Mouse (Mus musculus) C2C12 (cell line): ENCODE measurements around the gene Cog1.

ENCODE experiments used
- CEBPB ChIP-seq: IDR thresholded peaks from one replicate; pipeline ENCODE4 v1.6.1; 2011; ENCODE audit warnings: low read depth, mild to moderate bottlenecking, control low read depth, moderate library complexity
- CTCF ChIP-seq: IDR thresholded peaks from one replicate; pipeline ENCODE4 v1.5.1; 2011; ENCODE audit not compliant: control insufficient read depth, insufficient read depth, insufficient read length
- MAX ChIP-seq: IDR thresholded peaks from one replicate; pipeline ENCODE4 v1.6.1; 2011; ENCODE audit warnings: mild to moderate bottlenecking, control low read depth
- MYOD1 ChIP-seq: IDR thresholded peaks from one replicate; pipeline ENCODE4 v1.6.1; 2011; ENCODE audit warnings: low read depth; ENCODE audit not compliant: control insufficient read depth, insufficient read length
- MYOG ChIP-seq: IDR thresholded peaks from one replicate; pipeline ENCODE4 v1.6.1; 2011; ENCODE audit not compliant: control insufficient read depth, insufficient read length; ENCODE audit errors: extremely low read depth
- USF1 ChIP-seq: IDR thresholded peaks from one replicate; pipeline ENCODE4 v1.6.1; 2011; ENCODE audit warnings: low read depth, mild to moderate bottlenecking, control low read depth, moderate library complexity

DNA sequence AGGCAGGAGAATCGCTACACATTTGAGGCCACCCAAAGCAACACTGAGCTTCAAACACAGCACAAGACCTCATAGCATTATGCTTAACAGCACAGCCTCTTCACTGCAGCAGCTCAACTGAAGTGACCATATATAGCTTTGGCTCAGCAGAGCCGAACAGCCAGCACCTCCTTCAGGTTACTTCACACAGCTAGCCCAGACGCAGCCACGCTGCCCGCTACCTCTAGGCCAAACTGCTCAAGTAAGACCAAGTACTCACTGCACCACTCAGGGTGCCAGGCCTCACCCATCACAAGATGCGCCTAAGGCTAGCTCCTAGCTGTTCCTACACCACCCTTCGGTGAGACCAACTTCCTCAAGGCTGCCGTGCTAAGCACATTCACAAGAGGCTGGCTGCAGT, 29.4 kb downstream of the Cog1 start:
- TF ChIP-seq MYOG (no peak), CTCF (no peak), USF1 (no peak), MAX (no peak), MYOD1 (no peak), CEBPB (no peak)
